Mouse (Mus musculus) cerebellum, adult 9-10 months (tissue): ENCODE data around the gene Trappc2.

Experiments
- DNase-seq: peaks from one replicate; pipeline ENCODE4 v3.0.0; 2022

The Trappc2 gene

DNA sequence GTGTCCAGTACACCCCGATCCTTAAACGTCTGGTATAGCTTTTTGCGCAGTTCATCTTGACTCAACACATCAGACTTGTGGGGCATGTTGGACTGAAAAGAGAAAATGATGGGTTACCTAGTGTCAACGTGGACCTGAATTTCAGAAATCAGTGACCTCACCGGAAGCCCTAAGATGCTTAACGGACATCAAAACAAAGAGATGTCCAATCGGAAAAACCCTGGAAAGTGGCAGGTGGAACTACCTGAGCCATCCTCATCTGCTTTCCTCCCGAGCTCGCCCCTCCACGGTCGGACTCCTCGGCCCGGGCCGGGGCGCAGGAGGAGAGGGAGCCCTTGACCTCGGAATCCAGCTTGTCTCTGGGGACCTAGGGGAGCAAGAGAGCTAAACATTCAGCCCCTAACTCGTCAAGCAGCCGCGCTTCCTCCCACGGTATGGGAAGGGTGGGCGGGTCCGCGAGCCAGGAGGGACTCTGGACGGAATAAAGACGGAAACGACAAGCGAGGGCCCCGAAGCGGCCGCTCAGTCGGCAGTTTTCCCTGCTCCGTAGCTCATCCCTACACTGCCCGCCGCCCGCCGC, at the start of gene Trappc2:
TSS of gene Trappc2 (plus strand) at position 539 of the 580 bp plus-strand sequence.
- peak; percentile 62 for DNase-seq

GRCm38 (mm10) chrX:166393753-166394152, 46.6 kb upstream of the Trappc2 start:
- no peak for DNase-seq

DNA sequence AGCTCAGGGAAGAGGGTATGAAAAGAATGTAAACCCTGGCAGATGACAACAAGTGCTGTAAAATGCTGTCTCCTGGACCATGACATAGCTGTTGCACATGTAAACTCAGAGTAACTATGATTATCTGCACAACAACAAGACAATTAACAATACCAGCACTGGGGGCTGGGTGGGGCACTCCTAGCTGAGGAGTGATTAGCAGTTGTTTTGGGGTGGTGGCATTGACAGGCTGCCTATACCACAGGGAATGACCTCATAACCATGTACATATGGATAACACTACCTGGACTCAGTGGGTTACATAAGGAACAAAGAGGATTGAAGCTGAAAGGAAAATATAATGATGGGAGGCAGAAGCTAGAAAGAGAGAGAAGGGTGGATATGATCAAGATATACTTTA, 32.5 kb upstream of the Trappc2 start:
- no peak for DNase-seq

- peak; percentile 52 for DNase-seq
These were observed 24.2 kb upstream of the Trappc2 start for GRCm38 (mm10) chrX:166416196-166416595.

DNA sequence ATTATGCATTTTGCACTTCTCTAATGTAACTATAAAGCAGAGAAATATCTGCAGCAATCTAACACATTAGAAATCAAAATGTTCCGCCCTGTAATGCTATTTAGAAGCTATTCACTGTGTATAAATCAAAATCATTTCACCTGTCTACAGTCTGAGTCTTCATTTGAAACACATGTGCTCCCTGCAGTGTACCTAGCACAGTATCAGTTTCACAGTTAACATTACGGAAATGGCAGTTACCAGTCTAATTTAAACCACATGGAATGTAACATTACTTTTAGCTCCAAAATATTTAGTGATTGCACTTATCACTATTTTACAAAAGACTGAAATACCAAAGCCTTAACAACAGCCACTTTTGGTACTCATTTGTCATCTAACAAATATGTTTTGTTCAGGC, 5.6 kb upstream of the Trappc2 start:
- DNase-seq = no peak

- DNase-seq = peak; percentile 90
These were observed 266 bp downstream of the Trappc2 start, which contains the start of gene Ofd1 for GRCm38 (mm10) chrX:166440616-166441063. TSS of gene Ofd1 (minus strand) at chrX:166440704.

DNA sequence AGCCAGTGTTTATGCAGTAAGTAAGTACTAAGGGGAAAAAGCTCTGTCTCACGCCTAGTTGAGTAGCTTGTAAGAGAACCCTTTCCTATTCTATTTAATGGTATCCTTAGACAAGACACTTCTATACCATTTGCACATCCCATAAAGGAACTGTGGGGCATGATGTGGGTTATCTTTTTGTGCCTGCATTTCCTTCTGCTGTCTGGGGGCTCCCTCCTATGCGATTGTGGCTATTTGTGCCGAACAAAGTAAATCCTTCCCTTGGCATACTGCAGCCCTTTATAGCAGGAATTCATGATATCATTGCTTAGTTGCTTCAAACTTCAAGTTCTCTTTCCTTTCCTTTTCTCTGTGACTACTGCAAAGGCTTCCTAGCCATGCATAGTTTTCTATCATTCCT, 4.2 kb downstream of the Trappc2 start:
- DNase-seq = no peak

- no peak for DNase-seq
These were observed 13.2 kb downstream of the Trappc2 start for GRCm38 (mm10) chrX:166453532-166453931.

DNA sequence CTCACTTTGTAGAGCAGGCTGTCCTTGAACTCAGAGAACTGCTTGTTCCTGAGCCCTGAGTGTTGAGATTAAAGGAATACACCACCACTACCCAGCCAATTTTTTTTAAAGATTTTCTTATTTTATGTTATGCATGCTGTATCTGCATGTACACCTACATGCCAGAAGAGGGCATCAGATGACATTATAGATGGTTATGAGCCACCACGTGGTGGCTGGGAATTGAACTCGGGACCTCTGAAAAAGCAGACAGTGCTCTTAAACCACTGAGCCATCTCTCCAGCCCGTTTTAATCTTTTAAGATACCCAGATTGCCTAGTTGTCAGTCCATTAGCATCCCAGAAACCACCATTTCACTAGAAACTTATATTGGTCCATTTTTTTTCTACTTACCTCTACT, 14.0 kb downstream of the Trappc2 start:
- no peak for DNase-seq

GRCm38 (mm10) chrX:166455525-166455924, 15.2 kb downstream of the Trappc2 start:
- no peak for DNase-seq

- no peak for DNase-seq
These were observed 27.9 kb downstream of the Trappc2 start for GRCm38 (mm10) chrX:166468321-166468720.

- no peak for DNase-seq
These were observed 32.2 kb downstream of the Trappc2 start for GRCm38 (mm10) chrX:166472612-166473011.

DNA sequence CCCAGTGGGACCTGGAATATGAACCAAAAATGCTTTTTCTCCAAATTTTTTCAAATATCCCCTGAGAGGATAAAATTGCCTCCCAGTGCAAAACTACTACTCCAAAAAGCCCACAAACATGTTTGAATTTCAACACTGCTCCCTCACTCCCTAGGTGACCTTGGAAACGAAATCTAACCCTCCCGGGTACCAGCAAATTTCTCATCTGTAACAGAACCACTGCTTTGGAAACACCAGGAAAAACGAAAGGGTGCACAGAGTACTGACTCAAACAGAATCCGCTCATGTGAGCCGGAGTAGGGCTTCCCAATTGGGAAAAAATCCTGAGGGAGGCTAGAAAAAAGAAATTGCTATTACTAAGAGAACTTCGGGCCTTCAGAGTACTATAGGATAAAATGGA, 37.0 kb downstream of the Trappc2 start:
- DNase-seq = no peak

- DNase-seq = no peak
These were observed 38.4 kb downstream of the Trappc2 start for GRCm38 (mm10) chrX:166478631-166479364.

- DNase-seq = peak; percentile 88
These were observed 39.1 kb downstream of the Trappc2 start, which contains the start of gene Rab9 for GRCm38 (mm10) chrX:166479365-166479983. TSS of gene Rab9 (minus strand) at chrX:166479867.

- DNase-seq = no peak
These were observed 54.7 kb downstream of the Trappc2 start for GRCm38 (mm10) chrX:166495052-166495451.

- DNase-seq = no peak
These were observed 57.4 kb downstream of the Trappc2 start for GRCm38 (mm10) chrX:166497771-166498170.

DNA sequence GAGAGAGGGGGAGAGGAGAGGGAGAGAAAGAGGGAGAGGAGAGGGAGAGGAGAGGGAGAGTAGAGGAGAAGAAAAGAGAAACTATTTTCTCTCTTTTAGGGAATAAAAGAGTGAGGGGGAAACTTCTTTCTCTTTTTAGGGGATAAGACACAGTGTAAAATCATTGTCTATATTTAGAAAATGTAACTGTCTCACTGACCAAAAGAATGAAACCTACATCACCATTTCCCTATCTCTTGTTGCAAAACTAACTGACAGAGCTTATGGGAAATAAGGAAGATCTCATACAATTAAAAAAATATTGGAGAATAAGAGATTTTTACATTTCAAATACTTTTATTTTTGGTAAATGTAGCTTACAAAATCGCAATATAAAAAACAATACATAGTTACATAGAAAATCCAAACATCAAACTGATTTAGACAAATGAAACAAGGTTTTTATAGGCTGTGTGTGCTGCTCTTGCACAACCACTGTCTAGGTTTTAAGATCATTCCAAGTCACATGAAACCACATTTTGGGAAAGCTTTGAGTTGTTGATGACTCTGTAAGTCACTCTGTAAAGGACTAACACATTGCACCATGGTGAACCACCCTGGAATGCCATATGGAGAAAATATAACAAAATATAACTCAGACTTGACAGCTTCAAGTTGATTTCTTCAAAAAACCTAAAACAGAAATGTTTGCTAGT, 59.3 kb downstream of the Trappc2 start:
- no peak for DNase-seq
